Mouse (Mus musculus) kidney, adult 10 weeks (tissue): ENCODE data around the gene Gm20736. TPM values are rescaled to one million over a fixed set of nuclear protein-coding genes. Genes with fewer than 3 reads are reported as not detected.

Source experiments
- polyA plus RNA-seq: library from polyadenylated mRNA; stranded (reverse); fragments of 350-450 nt; fragmentation: Illumina TruSeq; extraction: RNeasy Lipid Tissue Mini Kit (QIAGEN cat#74804); gene quantifications from one replicate; pipeline ENCODE4 v1.2.3, GENCODE M21; 2014; ENCODE audit warnings: low read depth, low replicate concordance

Gm20736 gene
- polyA plus RNA-seq = not detected

DNA sequence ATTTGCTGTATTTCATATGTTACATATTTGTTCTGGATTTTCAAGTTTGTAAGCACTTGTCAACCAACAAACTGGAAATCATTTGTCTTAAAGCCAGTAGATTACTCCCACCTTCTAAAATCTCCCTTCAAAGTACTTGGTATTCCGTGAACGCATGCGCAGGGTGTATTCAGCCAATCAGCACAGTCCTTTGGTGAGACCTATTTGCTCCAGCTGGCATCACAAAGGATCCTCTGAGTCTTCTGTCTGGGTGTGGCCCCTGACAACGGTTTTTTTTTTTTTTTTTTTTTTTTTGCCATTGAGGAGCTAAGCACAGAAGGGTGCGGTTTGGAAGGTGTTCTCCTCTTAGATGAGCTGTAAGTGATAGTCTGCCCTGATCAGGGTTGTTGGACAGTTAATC lies at the start of gene Gm20736:
Gm20736 (plus strand) TSS at position 301 of the 400 bp plus-strand sequence.

Other genes with a start within 250 kb of the Gm20736 start
- gene Gm20924, start 170.2 kb upstream of the Gm20736 start, polyA plus RNA-seq = not detected